Mouse (Mus musculus) thymus, postnatal 4 days (tissue): ENCODE data around the gene Prkar2a.

Experiments used
- DNase-seq: peaks from one replicate; pipeline ENCODE4 v3.0.0; 2021

The Prkar2a gene

GRCm38 (mm10) chr9:108753326-108753725 lies 64.2 kb downstream of the Prkar2a start:
- peak; percentile 59 for DNase-seq

DNA sequence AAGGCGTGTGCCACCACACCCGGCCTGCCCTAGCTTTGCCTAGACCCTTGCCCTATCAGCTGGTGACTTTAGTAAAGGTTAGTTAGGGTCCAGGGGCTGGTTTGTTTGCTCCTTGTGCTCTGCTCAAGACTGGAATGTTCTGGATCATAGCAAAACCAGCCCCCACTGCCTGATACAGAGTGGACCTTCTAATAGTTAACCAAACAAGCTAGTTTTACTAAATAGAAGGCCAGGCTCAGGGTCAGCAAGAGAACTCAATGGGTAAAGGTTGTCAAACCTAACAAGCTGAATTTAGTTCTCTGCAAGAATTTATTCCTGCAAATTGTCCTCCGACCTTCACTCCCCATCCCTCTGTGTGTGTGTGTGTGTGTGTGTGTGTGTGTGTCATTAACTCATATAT lies 64.9 kb downstream of the Prkar2a start:
- DNase-seq = no peak

DNA sequence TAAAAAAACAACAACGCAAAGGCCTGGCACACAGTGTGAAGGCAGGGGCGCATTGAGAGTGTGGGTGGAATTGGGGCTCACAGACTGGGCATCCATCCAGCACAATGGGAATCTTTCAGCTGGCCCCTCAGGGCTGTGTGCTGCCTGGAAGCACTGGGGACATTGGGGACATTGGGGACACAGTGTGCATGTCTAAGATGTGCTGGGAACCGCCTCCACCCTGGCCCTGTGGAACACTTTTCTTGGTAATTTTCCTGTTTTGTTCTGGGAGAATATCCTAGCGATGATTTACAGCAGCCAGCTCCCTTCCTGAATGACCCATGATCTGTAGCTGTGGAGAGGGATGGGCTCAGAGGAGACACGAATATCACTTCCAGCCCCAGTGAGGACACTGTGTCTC lies 65.3 kb downstream of the Prkar2a start:
- DNase-seq = no peak

DNA sequence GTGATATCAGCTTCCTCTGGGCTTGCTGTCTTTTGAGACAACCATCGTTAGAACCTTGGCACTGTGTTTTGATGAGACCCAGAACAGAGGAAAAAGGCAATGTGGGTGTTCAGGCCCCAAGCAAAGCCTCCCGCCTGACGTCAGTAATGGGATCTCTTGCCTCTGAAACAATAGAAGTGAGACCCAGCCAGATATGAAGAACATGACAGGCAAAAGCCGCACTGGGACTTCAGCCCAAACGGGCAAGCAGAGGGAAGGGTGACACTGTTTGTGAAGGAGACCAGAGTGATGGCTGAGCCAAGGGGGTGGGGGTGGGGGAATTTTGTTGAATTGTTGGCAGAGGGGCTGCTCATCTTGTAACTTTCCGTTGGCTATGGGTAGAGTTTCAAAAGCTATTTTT lies 68.3 kb downstream of the Prkar2a start:
- no peak for DNase-seq

GRCm38 (mm10) chr9:108759121-108759520 lies 70.0 kb downstream of the Prkar2a start:
- DNase-seq = no peak

DNA sequence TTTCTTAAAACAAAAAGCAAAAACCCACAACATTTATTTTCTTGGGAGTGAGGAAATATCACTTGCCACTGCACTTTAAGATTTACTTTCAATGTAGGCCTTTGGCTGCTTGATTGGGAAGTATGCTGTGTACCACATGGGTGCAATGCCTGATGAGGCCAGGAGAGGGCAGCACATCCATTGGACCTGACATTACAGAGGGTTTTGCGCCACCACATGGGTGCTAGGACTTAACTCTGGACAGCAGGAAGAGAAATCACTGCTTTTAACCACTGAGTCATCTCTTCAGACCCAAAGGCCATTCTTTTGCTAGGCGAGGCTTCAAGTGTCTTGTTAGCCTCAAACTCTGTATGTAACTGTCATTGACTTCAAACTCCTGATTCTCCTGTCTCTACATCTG lies 70.7 kb downstream of the Prkar2a start:
- peak; percentile 83 for DNase-seq

DNA sequence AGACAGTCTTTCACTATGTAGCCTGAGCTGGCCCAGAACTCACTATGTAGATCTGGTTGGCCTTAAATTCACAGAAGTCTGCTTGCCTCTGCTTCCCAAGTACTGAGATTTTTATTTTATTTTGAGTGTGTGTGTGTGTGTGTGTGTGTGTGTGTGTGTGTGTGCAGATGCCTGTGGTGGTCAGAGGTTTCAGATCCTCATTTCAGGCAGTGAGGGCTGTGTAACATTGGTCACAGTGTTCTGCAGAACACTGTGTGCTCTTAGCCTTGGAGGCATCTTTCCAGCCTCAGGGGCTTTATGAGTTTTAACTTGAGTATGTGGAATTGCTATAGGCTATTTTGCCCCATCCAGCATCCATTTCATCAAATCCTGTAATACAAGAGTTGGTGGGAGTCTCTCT lies 72.4 kb downstream of the Prkar2a start:
- no peak for DNase-seq

- DNase-seq = no peak
Observed at GRCm38 (mm10) chr9:108764971-108765370, 75.9 kb downstream of the Prkar2a start.

DNA sequence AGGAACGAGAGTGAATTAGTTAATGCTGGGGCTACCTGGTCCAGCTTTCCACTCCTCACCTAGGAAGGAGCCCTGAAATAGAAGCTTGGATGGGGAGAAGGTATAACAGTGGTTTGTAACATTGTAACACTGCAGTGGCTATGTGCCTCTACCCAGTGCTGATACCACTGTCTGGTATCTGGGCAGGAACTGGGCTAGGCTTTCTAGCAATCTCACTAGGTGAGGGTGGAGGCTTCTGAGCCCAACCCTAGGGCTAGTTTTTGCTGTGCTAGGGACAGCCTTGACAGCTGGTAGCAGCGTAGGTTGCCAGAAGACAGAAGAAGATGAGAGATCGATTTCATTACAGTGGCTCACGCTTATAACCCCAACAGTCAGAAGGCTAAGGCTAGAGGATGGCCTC lies 87.5 kb downstream of the Prkar2a start:
- no peak for DNase-seq

GRCm38 (mm10) chr9:108777276-108777675 lies 88.2 kb downstream of the Prkar2a start:
- DNase-seq = no peak

DNA sequence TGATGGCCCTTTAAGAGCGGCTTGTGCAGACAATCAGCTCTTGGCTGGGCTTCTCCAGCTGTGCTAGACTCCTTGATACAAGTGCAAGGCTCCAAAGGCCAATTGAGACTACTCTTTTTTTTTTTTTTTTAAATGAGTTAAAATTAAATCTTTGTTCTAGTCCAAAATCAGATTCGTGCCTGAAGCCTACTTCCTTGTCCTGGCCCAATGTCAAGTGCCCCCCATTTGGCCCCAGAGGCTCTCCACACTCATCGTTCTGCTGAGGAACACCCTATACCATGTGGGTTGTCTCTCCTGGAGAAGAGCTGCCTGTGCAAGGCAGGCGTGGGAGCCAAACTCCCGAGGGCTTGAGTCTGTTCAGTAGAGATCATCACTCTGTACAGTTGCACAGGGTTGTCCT lies 91.8 kb downstream of the Prkar2a start:
- no peak for DNase-seq

DNA sequence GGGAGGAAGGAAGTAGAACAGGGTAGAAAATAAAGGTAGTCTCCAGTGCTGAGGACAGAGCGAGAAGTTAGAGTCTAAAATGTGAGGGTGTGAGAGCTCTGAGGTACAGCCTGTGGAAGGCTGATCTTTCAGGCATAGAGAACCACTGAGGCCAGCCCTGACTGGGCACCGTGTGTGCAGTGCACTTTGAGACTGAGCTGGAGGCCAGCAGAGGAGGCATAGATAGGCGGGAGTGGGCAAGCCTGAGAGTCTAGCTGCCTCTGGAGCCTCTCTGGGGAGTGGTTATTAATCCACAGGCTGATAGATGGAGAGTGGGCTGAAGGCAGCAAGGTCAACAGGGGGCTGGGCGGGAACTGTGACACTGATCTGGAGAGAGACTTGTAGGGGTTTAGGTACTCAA lies 92.8 kb downstream of the Prkar2a start:
- no peak for DNase-seq

GRCm38 (mm10) chr9:108782836-108783547 lies 93.9 kb downstream of the Prkar2a start:
- no peak for DNase-seq

GRCm38 (mm10) chr9:108783548-108784463 lies 94.7 kb downstream of the Prkar2a start, which contains the start of gene Ip6k2:
Gene Ip6k2 (plus strand): TSS chr9:108783796.
- DNase-seq = peak; percentile 98

DNA sequence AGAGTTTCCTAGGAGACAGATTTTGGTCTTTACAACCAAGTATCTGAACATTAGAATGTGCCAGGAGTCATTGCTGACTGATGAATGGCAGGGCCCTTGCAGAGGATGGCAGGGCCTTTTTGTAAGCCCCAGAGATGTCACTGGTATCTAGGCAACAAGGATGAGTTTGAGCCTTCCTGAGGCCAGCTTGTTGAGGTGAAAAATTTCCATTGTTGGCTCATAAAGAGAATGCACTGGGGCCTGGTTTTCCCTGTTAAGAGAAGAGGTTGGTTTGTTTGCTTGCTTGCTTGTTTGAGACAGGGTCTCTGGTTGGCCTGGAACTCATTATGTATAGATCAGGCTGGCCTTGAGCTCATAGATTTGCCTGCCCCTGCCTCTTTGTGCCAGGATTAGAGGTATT lies 96.3 kb downstream of the Prkar2a start:
- no peak for DNase-seq

GRCm38 (mm10) chr9:108786494-108786893 lies 97.4 kb downstream of the Prkar2a start:
- no peak for DNase-seq

DNA sequence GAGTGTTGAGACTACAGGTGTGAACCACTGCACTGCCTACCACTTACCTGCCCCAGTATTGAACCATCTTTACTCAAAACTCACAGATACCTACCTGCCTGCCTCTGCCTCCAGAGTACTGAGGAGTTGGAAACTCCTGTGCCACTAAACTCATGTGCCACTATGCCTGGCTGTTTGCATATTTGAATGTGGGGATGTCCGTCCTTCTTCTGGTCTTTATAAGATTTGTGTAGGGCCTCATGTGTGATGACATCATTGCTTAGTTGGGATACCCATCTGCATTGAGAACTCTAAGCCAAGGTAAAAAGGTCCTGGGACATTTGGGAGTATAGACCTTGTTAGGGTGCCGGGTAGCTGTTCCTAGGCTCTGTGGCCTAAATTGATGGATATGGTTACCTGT lies 98.0 kb downstream of the Prkar2a start:
- DNase-seq = no peak

DNA sequence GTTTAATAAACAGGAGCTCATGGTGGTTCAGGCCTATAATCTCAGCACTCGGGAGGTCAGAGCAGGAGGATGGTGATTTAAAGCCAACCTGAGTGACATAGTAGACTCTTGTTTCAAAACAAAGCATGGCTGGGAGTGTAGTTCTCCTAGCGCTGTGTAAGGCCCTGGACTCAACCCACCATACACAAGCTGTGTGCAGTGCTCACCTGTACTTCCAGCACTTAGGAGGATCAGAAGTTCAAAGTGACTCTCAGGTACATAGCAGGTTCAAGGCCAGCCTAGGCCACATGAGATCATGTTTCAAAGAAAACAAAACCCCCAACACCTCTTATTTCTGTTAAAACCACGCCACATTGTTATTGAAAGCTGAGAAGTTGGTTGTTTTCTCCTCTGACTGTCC lies 99.6 kb downstream of the Prkar2a start:
- no peak for DNase-seq

GRCm38 (mm10) chr9:108792307-108792706 lies 103.2 kb downstream of the Prkar2a start:
- no peak for DNase-seq

DNA sequence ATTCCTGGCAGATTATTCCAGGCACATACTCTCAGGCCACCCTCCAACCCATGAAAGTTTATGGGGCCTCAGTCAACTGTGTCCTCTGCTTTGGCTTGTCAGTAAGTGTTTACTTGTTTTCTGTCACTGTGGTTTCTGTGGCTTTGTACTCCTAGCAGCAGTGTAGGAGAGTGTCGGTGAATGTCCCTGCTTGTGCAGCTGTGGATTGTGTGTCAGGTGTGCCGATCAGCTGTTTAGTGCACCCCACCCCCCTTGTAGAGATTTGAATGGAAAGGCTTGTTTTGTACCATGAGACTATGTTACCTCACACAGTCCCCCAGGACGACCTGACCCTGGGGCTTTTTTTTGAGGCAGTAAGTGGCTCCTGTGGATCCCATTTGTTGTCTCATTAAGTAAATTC lies 103.6 kb downstream of the Prkar2a start:
- peak; percentile 61 for DNase-seq

GRCm38 (mm10) chr9:108795281-108795680 lies 106.2 kb downstream of the Prkar2a start:
- no peak for DNase-seq

- peak; percentile 42 for DNase-seq
Observed at GRCm38 (mm10) chr9:108795762-108796161, 106.6 kb downstream of the Prkar2a start.

GRCm38 (mm10) chr9:108796351-108796981 lies 107.4 kb downstream of the Prkar2a start:
- DNase-seq = no peak

DNA sequence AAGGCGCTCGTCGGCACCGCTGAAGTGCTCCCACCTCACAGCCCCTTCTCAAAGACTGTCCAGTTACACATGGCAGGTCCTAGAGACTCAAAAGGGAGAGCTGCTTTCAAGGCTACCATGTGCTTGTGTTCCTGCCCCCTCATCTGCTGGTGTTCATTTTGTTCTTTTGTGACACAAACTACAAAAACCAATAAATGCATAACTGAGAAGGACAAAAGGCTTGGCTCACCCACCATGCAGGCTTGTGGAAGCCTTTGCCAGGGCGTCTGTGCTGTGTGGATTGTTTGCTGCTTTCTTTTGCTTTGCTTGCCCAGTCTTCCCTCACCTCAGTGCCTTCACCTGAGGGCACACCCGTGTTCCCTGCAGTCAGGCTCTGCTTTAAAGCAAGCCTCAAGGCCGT lies 108.4 kb downstream of the Prkar2a start:
- DNase-seq = no peak
